In the genomic region with DNA sequence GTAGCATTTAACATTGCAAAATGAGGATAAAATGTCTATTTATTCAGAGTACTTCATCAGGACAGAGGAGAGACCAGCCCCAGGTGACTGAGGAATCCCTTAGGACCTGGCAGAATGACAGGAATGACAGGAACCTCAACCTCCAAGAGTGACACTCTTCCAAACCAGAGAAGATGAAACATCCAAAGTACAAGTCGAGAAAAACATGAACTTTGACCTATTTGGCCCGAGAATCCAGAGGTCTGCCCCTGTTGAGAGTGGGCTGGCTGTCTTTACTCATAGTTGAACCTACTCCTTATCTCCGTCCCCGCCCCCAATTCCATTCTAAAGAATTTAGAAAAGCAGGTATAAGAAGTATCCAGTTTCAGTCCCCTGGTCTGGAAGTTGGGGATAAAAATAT, we compare ENCODE assay signal across 38 mouse cellular contexts. TPM values are rescaled to one million over a fixed set of nuclear protein-coding genes. Genes with fewer than 3 reads are reported as not detected.
DNase-seq lines count a peak whose midpoint lies in the region; ATAC-seq and TF ChIP-seq lines count a peak whose summit lies in the region.
"Had no signal": no experiment of that assay in that cellular context is flagged by ENCODE, and none has a peak within 500 bp of the region (broad histone marks: within the 10 kb centered on the region; RNA-seq: fewer than 3 reads in every experiment).

No protein-coding gene starts in this region.

- TF ChIP-seq CTCF in kidney, adult 2 months (conservative IDR thresholded peaks at IDR 0.05; ENCODE audit: insufficient read depth, insufficient read length, low read depth, low read length), result no peak
- TF ChIP-seq CTCF in liver, postnatal 0 days (IDR thresholded peaks at IDR 0.05; ENCODE audit: low read depth), result no peak
- TF ChIP-seq CTCF in stomach, postnatal 0 days (IDR thresholded peaks at IDR 0.05; ENCODE audit: low read depth), result no peak
- TF ChIP-seq CTCF in gastrocnemius, adult 2 months (IDR thresholded peaks at IDR 0.05), result no peak

- H3K36me3 ChIP-seq in kidney, adult 2 months (ENCODE audit: control insufficient read depth, insufficient read depth, low read length), result no peaks in the 10 kb centered on the region
- H3K36me3 ChIP-seq in kidney, embryonic 14.5 days (ENCODE audit: control insufficient read depth, insufficient read depth, low read length), result no peaks in the 10 kb centered on the region
- no peaks in the 10 kb centered on the region for H3K36me3 ChIP-seq in liver, postnatal 0 days (replicated peaks; ENCODE audit: insufficient read depth, low read length)
- no peaks in the 10 kb centered on the region for H3K36me3 ChIP-seq in liver, embryonic 12.5 days
- no peaks in the 10 kb centered on the region for H3K36me3 ChIP-seq in stomach, embryonic 15.5 days
- H3K36me3 ChIP-seq in stomach, postnatal 0 days (ENCODE audit: control insufficient read depth, insufficient read depth, low read length), result no peaks in the 10 kb centered on the region
- H3K36me3 ChIP-seq: embryonic facial prominence, embryonic 13.5 days; G1E; heart, embryonic 15.5 days; limb, embryonic 12.5 days; liver, embryonic 13.5 days had no signal

- no peaks in the 10 kb centered on the region for H3K9me3 ChIP-seq in kidney, embryonic 14.5 days (ENCODE audit: control insufficient read depth, low read length)
- H3K9me3 ChIP-seq in liver, postnatal 0 days (ENCODE audit: low read length), result no peaks in the 10 kb centered on the region
- no peaks in the 10 kb centered on the region for H3K9me3 ChIP-seq in liver, embryonic 12.5 days (replicated peaks)
- no peaks in the 10 kb centered on the region for H3K9me3 ChIP-seq in stomach, embryonic 15.5 days
- no peaks in the 10 kb centered on the region for H3K9me3 ChIP-seq in stomach, postnatal 0 days (ENCODE audit: control insufficient read depth, low read length)
- H3K9me3 ChIP-seq: embryonic facial prominence, embryonic 13.5 days; heart, embryonic 15.5 days; limb, embryonic 12.5 days; liver, embryonic 13.5 days had no signal

- H3K9ac ChIP-seq in kidney, embryonic 14.5 days (ENCODE audit: low read depth, low read length), result no peak overlapping the region
- no peak overlapping the region for H3K9ac ChIP-seq in liver, postnatal 0 days (replicated peaks)
- H3K9ac ChIP-seq in liver, embryonic 12.5 days, result no peak overlapping the region
- no peak overlapping the region for H3K9ac ChIP-seq in stomach, embryonic 15.5 days
- H3K9ac ChIP-seq in stomach, postnatal 0 days (ENCODE audit: low read length), result no peak overlapping the region
- H3K9ac ChIP-seq: embryonic facial prominence, embryonic 13.5 days; heart, embryonic 15.5 days; limb, embryonic 12.5 days; liver, embryonic 13.5 days had no signal

- H3K4me2 ChIP-seq in kidney, embryonic 14.5 days (replicated peaks; ENCODE audit: low read depth, low read length), result no peak overlapping the region
- H3K4me2 ChIP-seq in liver, postnatal 0 days (ENCODE audit: low read depth, low read length), result peak overlapping the region; percentile 50; the same call in 1 of the 2 replicates
- no peak overlapping the region for H3K4me2 ChIP-seq in liver, embryonic 12.5 days
- peak overlapping the region; percentile 5; the same call in 1 of the 2 replicates for H3K4me2 ChIP-seq in stomach, embryonic 15.5 days
- peak overlapping the region; percentile 52 for H3K4me2 ChIP-seq in stomach, postnatal 0 days (replicated peaks; ENCODE audit: low read depth)
- H3K4me2 ChIP-seq: embryonic facial prominence, embryonic 13.5 days; heart, embryonic 15.5 days; limb, embryonic 12.5 days; liver, embryonic 13.5 days had no signal

- peak; percentile 15 for DNase-seq in kidney, adult 2 months
- DNase-seq in liver, postnatal 0 days, result peak; percentile 26
- no peak for DNase-seq in stomach, postnatal 0 days (ENCODE audit: low spot score)
- DNase-seq in gastrocnemius, adult 2 months, result no peak
- DNase-seq: adrenal gland, postnatal 14 days; B cell, adult 2 months; cerebellum, adult 11-12 months; cerebellum, adult 9-11 months; embryo, embryonic 11 days; kidney, postnatal 10 days; liver, embryonic 13.5 days; midbrain, embryonic 14.5 days; thymus, postnatal 14 days had no signal

- ATAC-seq in kidney, embryonic 14.5 days (ENCODE audit: low FRiP score, low TSS enrichment), result no peak
- peak; percentile 72 for ATAC-seq in liver, postnatal 0 days
- no peak for ATAC-seq in liver, embryonic 12.5 days
- no peak for ATAC-seq in stomach, embryonic 15.5 days (ENCODE audit: insufficient read depth, low FRiP score, low read depth)
- no peak for ATAC-seq in stomach, postnatal 0 days (ENCODE audit: low FRiP score, low TSS enrichment)
- ATAC-seq: forebrain, embryonic 16.5 days; hindbrain, embryonic 16.5 days; lung, postnatal 0 days; Patski had no signal

- H3K27ac ChIP-seq in kidney, adult 2 months (ENCODE audit: insufficient read depth, low read depth, low read length), result no peak overlapping the region
- H3K27ac ChIP-seq in kidney, embryonic 14.5 days (ENCODE audit: low read depth, low read length), result no peak overlapping the region
- H3K27ac ChIP-seq in liver, postnatal 0 days (ENCODE audit: low read depth), result peak overlapping the region; percentile 82
- no peak overlapping the region for H3K27ac ChIP-seq in liver, embryonic 12.5 days
- peak overlapping the region; percentile 57 for H3K27ac ChIP-seq in stomach, embryonic 15.5 days
- peak overlapping the region; percentile 96 for H3K27ac ChIP-seq in stomach, postnatal 0 days (replicated peaks)
- H3K27ac ChIP-seq in gastrocnemius, adult 2 months, result no peak overlapping the region
- H3K27ac ChIP-seq: embryonic facial prominence, embryonic 13.5 days; heart, embryonic 15.5 days; limb, embryonic 12.5 days; liver, embryonic 13.5 days had no signal

- no peak for TF ChIP-seq POLR2A in kidney, adult 2 months (IDR thresholded peaks at IDR 0.05; ENCODE audit: low read depth, low read length)

- H3K4me1 ChIP-seq in kidney, adult 2 months (ENCODE audit: control insufficient read depth, insufficient read depth, low read length), result no peaks in the 10 kb centered on the region
- H3K4me1 ChIP-seq in kidney, embryonic 14.5 days (ENCODE audit: control insufficient read depth, insufficient read depth, low read length), result no peaks in the 10 kb centered on the region
- H3K4me1 ChIP-seq in liver, postnatal 0 days (ENCODE audit: insufficient read depth), result peaks cover 3% of the 10 kb centered on the region; the same call in 1 of the 2 replicates
- no peaks in the 10 kb centered on the region for H3K4me1 ChIP-seq in liver, embryonic 12.5 days
- peaks cover 15% of the 10 kb centered on the region for H3K4me1 ChIP-seq in stomach, embryonic 15.5 days
- H3K4me1 ChIP-seq in stomach, postnatal 0 days (replicated peaks; ENCODE audit: control insufficient read depth, insufficient read depth), result no peaks in the 10 kb centered on the region
- H3K4me1 ChIP-seq: embryonic facial prominence, embryonic 13.5 days; heart, embryonic 15.5 days; limb, embryonic 12.5 days had no signal

- H3K27me3 ChIP-seq in kidney, adult 2 months (replicated peaks; ENCODE audit: control insufficient read depth, insufficient read depth, low read length), result no peaks in the 10 kb centered on the region
- no peaks in the 10 kb centered on the region for H3K27me3 ChIP-seq in kidney, embryonic 14.5 days (ENCODE audit: control insufficient read depth, insufficient read depth, low read length)
- no peaks in the 10 kb centered on the region for H3K27me3 ChIP-seq in liver, postnatal 0 days (ENCODE audit: insufficient read depth, low read length)
- H3K27me3 ChIP-seq in liver, embryonic 12.5 days (replicated peaks), result no peaks in the 10 kb centered on the region
- H3K27me3 ChIP-seq in stomach, embryonic 15.5 days (replicated peaks), result no peaks in the 10 kb centered on the region
- no peaks in the 10 kb centered on the region for H3K27me3 ChIP-seq in stomach, postnatal 0 days (ENCODE audit: control insufficient read depth, insufficient read depth, low read length)
- H3K27me3 ChIP-seq: embryonic facial prominence, embryonic 13.5 days; heart, embryonic 15.5 days; limb, embryonic 12.5 days; liver, embryonic 13.5 days; Patski had no signal

- H3K4me3 ChIP-seq in kidney, adult 2 months (ENCODE audit: insufficient read depth, low read depth, low read length), result no peak overlapping the region
- no peak overlapping the region for H3K4me3 ChIP-seq in kidney, embryonic 14.5 days (ENCODE audit: low read length)
- H3K4me3 ChIP-seq in liver, postnatal 0 days (ENCODE audit: low read depth, low read length), result no peak overlapping the region
- no peak overlapping the region for H3K4me3 ChIP-seq in liver, embryonic 12.5 days
- peak overlapping the region; percentile 7; the same call in 1 of the 2 replicates for H3K4me3 ChIP-seq in stomach, embryonic 15.5 days (replicated peaks)
- peak overlapping the region; percentile 40 for H3K4me3 ChIP-seq in stomach, postnatal 0 days (ENCODE audit: low read depth, low read length)
- H3K4me3 ChIP-seq in gastrocnemius, adult 2 months, result no peak overlapping the region
- H3K4me3 ChIP-seq: embryonic facial prominence, embryonic 13.5 days; erythroblast, embryonic 14.5 days; heart, embryonic 15.5 days; limb, embryonic 12.5 days; liver, embryonic 13.5 days had no signal

- 0 out of 2 replicates have a peak, but pooled peaks have one; percentile 14 for TF ChIP-seq EP300 in liver, postnatal 0 days (IDR thresholded peaks at IDR 0.05; ENCODE audit: low read depth)
- TF ChIP-seq EP300 in stomach, postnatal 0 days (optimal IDR thresholded peaks at IDR 0.05), result no peak

- intact Hi-C loops in gastrocnemius, adult 2 months (cut with DNase I), result no loop called here

- 65% methylated on average over 4 of the region's 4 CpGs for WGBS in kidney, adult 2 months
- WGBS in kidney, embryonic 14.5 days, result 64% methylated on average over 4 of the region's 4 CpGs
- WGBS in liver, postnatal 0 days (ENCODE audit: insufficient replicate concordance), result 56% methylated on average over 4 of the region's 4 CpGs
- WGBS in liver, embryonic 12.5 days (ENCODE audit: insufficient replicate concordance), result 54% methylated on average over 4 of the region's 4 CpGs
- 40% methylated on average over 4 of the region's 4 CpGs for WGBS in stomach, embryonic 15.5 days
- WGBS in stomach, postnatal 0 days, result 23% methylated on average over 4 of the region's 4 CpGs

RNA-seq across cellular contexts. Expression of a gene that starts 2.3 kb away (rescaled TPM):
- 2.7 and 3.5 TPM in 2 replicates for polyA plus RNA-seq in kidney, adult 2 months (2012; rRNA removed)
- polyA plus RNA-seq in kidney, embryonic 14.5 days (2014; fragmentation: Nextera tagmentation; extraction: Ambion mirVana), result 24.7 and 33.3 TPM in 2 replicates
- polyA plus RNA-seq in liver, postnatal 0 days (2015; fragmentation: Nextera tagmentation; extraction: Ambion mirVana), result 15.7 and 16.5 TPM in 2 replicates
- polyA plus RNA-seq in liver, embryonic 12.5 days (2016; fragmentation: Nextera tagmentation; extraction: Ambion mirVana), result 0.20 and 0.35 TPM in 2 replicates
- 33.1 and 41.9 TPM in 2 replicates for polyA plus RNA-seq in stomach, embryonic 15.5 days (2015; fragmentation: Nextera tagmentation; extraction: Ambion mirVana)
- polyA plus RNA-seq in stomach, postnatal 0 days (2015; fragmentation: Nextera tagmentation; extraction: Ambion mirVana), result 204 and 221 TPM in 2 replicates
- total RNA-seq in gastrocnemius, adult 2 months (2021), result not detected
- total RNA-seq: G1E; gastrocnemius, adult 8-10 months; heart, postnatal 25 days; layer of hippocampus, adult 18-20 months; layer of hippocampus, postnatal 10 days; left cerebral cortex, adult 18-20 months; left cerebral cortex, postnatal 14 days; monocyte, adult 5-6 weeks had no signal
- polyA plus RNA-seq: erythroblast, embryonic 14.5 days; forebrain, embryonic 11.5 days; forebrain, embryonic 16.5 days; G1E; hindbrain, embryonic 11.5 days; neural tube, embryonic 14.5 days had no signal

RNA-seq across cellular contexts. Expression of a gene that starts 30.5 kb away (rescaled TPM):
- not detected in 2 replicates for polyA plus RNA-seq in kidney, adult 2 months (2012; rRNA removed)
- 0.43 and 0.69 TPM in 2 replicates for polyA plus RNA-seq in kidney, embryonic 14.5 days (2014; fragmentation: Nextera tagmentation; extraction: Ambion mirVana)
- not detected in 2 replicates for polyA plus RNA-seq in liver, postnatal 0 days (2015; fragmentation: Nextera tagmentation; extraction: Ambion mirVana)
- not detected in 2 replicates for polyA plus RNA-seq in liver, embryonic 12.5 days (2016; fragmentation: Nextera tagmentation; extraction: Ambion mirVana)
- polyA plus RNA-seq in stomach, embryonic 15.5 days (2015; fragmentation: Nextera tagmentation; extraction: Ambion mirVana), result not detected in 2 replicates
- polyA plus RNA-seq in stomach, postnatal 0 days (2015; fragmentation: Nextera tagmentation; extraction: Ambion mirVana), result 0.07 TPM in 1 of 2 replicates, not detected in the other
- not detected for total RNA-seq in gastrocnemius, adult 2 months (2021)
- total RNA-seq: adrenal gland, postnatal 14 days; gastrocnemius, adult 8-10 months; heart, postnatal 25 days; layer of hippocampus, adult 18-20 months; layer of hippocampus, postnatal 10 days; left cerebral cortex, adult 18-20 months; left cerebral cortex, postnatal 14 days; monocyte, adult 5-6 weeks had no signal
- polyA plus RNA-seq: embryonic facial prominence, embryonic 13.5 days; erythroblast, embryonic 14.5 days; forebrain, embryonic 11.5 days; forebrain, embryonic 16.5 days; G1E; gonadal fat pad, adult 2 months; heart, embryonic 15.5 days; hindbrain, embryonic 11.5 days; hindbrain, embryonic 16.5 days; intestine, embryonic 14.5 days; limb, embryonic 12.5 days; liver, embryonic 13.5 days; lung, postnatal 0 days; midbrain, embryonic 14.5 days; neural tube, embryonic 14.5 days; urinary bladder, adult 2 months had no signal

RNA-seq across cellular contexts. Expression of a gene that starts 52.3 kb away (rescaled TPM):
- not detected in 2 replicates for polyA plus RNA-seq in kidney, adult 2 months (2012; rRNA removed)
- not detected in 2 replicates for polyA plus RNA-seq in kidney, embryonic 14.5 days (2014; fragmentation: Nextera tagmentation; extraction: Ambion mirVana)
- polyA plus RNA-seq in liver, postnatal 0 days (2015; fragmentation: Nextera tagmentation; extraction: Ambion mirVana), result not detected in 2 replicates
- not detected in 2 replicates for polyA plus RNA-seq in liver, embryonic 12.5 days (2016; fragmentation: Nextera tagmentation; extraction: Ambion mirVana)
- polyA plus RNA-seq in stomach, embryonic 15.5 days (2015; fragmentation: Nextera tagmentation; extraction: Ambion mirVana), result not detected in 2 replicates
- polyA plus RNA-seq in stomach, postnatal 0 days (2015; fragmentation: Nextera tagmentation; extraction: Ambion mirVana), result not detected in 2 replicates
- total RNA-seq in gastrocnemius, adult 2 months (2021), result not detected
- total RNA-seq: adrenal gland, postnatal 14 days; gastrocnemius, adult 8-10 months; heart, postnatal 25 days; layer of hippocampus, adult 18-20 months; layer of hippocampus, postnatal 10 days; left cerebral cortex, adult 18-20 months; left cerebral cortex, postnatal 14 days; monocyte, adult 5-6 weeks had no signal
- polyA plus RNA-seq: embryonic facial prominence, embryonic 13.5 days; erythroblast, embryonic 14.5 days; forebrain, embryonic 11.5 days; forebrain, embryonic 16.5 days; G1E; gonadal fat pad, adult 2 months; heart, embryonic 15.5 days; hindbrain, embryonic 11.5 days; hindbrain, embryonic 16.5 days; intestine, embryonic 14.5 days; limb, embryonic 12.5 days; liver, embryonic 13.5 days; lung, postnatal 0 days; midbrain, embryonic 14.5 days; neural tube, embryonic 14.5 days; Patski; urinary bladder, adult 2 months had no signal

RNA-seq across cellular contexts. Expression of a gene that starts 52.7 kb away (rescaled TPM):
- polyA plus RNA-seq in kidney, adult 2 months (2012; rRNA removed), result 0.13 and 0.23 TPM in 2 replicates
- 0.22 and 0.36 TPM in 2 replicates for polyA plus RNA-seq in kidney, embryonic 14.5 days (2014; fragmentation: Nextera tagmentation; extraction: Ambion mirVana)
- polyA plus RNA-seq in liver, postnatal 0 days (2015; fragmentation: Nextera tagmentation; extraction: Ambion mirVana), result 13.3 and 14.5 TPM in 2 replicates
- polyA plus RNA-seq in liver, embryonic 12.5 days (2016; fragmentation: Nextera tagmentation; extraction: Ambion mirVana), result 23.5 and 24.6 TPM in 2 replicates
- polyA plus RNA-seq in stomach, embryonic 15.5 days (2015; fragmentation: Nextera tagmentation; extraction: Ambion mirVana), result 17.1 and 19.7 TPM in 2 replicates
- polyA plus RNA-seq in stomach, postnatal 0 days (2015; fragmentation: Nextera tagmentation; extraction: Ambion mirVana), result 110 and 119 TPM in 2 replicates
- not detected for total RNA-seq in gastrocnemius, adult 2 months (2021)
- total RNA-seq: G1E; heart, postnatal 25 days; layer of hippocampus, adult 18-20 months; layer of hippocampus, postnatal 10 days; left cerebral cortex, adult 18-20 months; left cerebral cortex, postnatal 14 days; monocyte, adult 5-6 weeks had no signal
- polyA plus RNA-seq: erythroblast, embryonic 14.5 days; forebrain, embryonic 16.5 days; G1E; Patski had no signal

Comparison
In these comparisons a context has a peak if more than half of its experiments do, and no peak if none do; other contexts are left out.
1. H3K27ac ChIP-seq: peak in liver, postnatal 0 days (single experiment), stomach, embryonic 15.5 days (single experiment) and stomach, postnatal 0 days (single experiment); none in kidney, adult 2 months (single experiment), kidney, embryonic 14.5 days (single experiment), liver, embryonic 12.5 days (single experiment) and gastrocnemius, adult 2 months (single experiment).
2. H3K4me2 ChIP-seq: peak in liver, postnatal 0 days (single experiment), stomach, embryonic 15.5 days (single experiment) and stomach, postnatal 0 days (single experiment); none in kidney, embryonic 14.5 days (single experiment) and liver, embryonic 12.5 days (single experiment).
3. DNase-seq: peak in kidney, adult 2 months (single experiment) and liver, postnatal 0 days (single experiment); none in stomach, postnatal 0 days (single experiment) and gastrocnemius, adult 2 months (single experiment).
4. H3K4me3 ChIP-seq: peak in stomach, embryonic 15.5 days (single experiment) and stomach, postnatal 0 days (single experiment); none in kidney, adult 2 months (single experiment), kidney, embryonic 14.5 days (single experiment), liver, postnatal 0 days (single experiment), liver, embryonic 12.5 days (single experiment) and gastrocnemius, adult 2 months (single experiment).